Mouse (Mus musculus): ENCODE results near the gene Ubl3. TPM values are rescaled to one million over a fixed set of nuclear protein-coding genes. Genes with fewer than 3 reads are reported as not detected.

Gene Ubl3
- polyA plus RNA-seq, 1 experiment: 44.5 TPM

DNA sequence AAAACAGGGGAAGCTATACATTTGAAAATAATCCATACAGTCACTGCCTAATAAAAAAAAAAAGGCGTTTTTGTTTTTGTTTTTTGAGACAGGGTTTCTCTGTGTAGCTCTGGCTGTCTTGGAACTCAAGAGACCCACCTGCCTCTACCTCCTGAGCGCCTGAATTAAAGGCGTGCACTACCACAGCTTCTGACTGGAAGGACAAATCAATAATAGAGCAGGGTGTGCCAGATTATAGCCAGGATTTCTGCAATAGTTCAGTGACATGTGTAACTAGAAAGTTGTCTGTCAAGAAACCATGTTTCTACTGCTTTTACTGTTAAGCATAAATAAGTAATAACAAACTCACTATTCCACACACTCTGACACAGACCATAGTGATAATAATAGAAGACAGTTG, 30.2 kb downstream of the Ubl3 start:
- no peak for DNase-seq (ENCODE audit: low read depth)
- TF ChIP-seq POLR2A (IDR thresholded peaks at IDR 0.05; ENCODE audit: borderline replicate concordance, extremely low read depth, insufficient read depth, insufficient read length, poor library complexity, severe bottlenecking): no peak
- no peak for TF ChIP-seq CTCF (IDR thresholded peaks at IDR 0.05; ENCODE audit: borderline replicate concordance, extremely low read depth, insufficient read depth, insufficient read length)

DNA sequence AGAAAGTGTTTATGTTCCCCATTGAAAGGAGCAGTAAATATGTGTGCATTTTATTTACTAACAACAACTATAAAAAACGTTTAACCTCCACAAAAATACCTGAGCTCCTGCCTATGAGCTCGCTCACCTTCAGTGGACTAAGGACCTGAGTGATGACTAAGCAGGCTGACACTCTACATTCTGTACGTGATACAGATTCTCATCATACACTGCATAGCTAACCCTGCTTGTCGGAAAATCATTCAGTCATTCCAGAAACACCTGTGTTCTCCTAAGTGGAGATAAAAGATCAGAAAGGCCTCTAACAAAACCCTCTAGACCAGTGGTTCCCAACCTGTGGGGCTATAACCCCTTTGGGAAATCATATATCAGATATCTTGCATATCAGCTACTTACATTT, 35.1 kb downstream of the Ubl3 start:
- no peak for TF ChIP-seq CTCF (IDR thresholded peaks at IDR 0.05; ENCODE audit: borderline replicate concordance, extremely low read depth, insufficient read depth, insufficient read length)
- TF ChIP-seq POLR2A (IDR thresholded peaks at IDR 0.05; ENCODE audit: borderline replicate concordance, extremely low read depth, insufficient read depth, insufficient read length, poor library complexity, severe bottlenecking): no peak
- no peak for DNase-seq (ENCODE audit: low read depth)

DNA sequence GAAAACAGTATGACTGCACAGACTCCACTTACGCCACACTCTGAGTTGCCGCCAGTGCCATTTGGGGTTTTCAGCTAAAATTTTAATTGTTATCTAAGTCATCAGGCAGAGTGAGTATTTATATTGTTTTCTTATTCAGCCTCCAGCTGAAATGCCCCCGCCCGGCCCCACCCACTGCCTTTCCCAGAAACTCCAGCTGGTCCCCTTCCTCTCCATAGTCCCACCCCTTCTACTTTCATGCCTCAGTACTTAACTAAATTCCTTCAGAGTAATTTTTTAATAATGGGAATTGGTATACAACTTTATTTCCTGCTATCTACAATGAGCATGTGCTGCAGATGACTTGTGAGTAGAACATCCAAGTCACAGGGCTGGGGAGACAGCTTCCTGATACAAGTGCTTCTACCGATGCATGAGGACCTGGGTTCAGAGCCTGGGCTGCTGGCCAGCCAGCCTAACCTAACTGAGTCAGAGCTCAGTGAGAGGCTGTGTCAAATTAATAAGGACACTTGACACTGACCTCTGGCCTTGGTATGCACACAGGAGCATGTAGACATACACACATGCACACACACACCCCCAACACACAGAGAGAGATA, 40.4 kb downstream of the Ubl3 start:
- TF ChIP-seq POLR2A (IDR thresholded peaks at IDR 0.05; ENCODE audit: borderline replicate concordance, extremely low read depth, insufficient read depth, insufficient read length, poor library complexity, severe bottlenecking) (no peak), CTCF (IDR thresholded peaks at IDR 0.05; ENCODE audit: borderline replicate concordance, extremely low read depth, insufficient read depth, insufficient read length) (no peak)
- DNase-seq (ENCODE audit: low read depth): no peak

DNA sequence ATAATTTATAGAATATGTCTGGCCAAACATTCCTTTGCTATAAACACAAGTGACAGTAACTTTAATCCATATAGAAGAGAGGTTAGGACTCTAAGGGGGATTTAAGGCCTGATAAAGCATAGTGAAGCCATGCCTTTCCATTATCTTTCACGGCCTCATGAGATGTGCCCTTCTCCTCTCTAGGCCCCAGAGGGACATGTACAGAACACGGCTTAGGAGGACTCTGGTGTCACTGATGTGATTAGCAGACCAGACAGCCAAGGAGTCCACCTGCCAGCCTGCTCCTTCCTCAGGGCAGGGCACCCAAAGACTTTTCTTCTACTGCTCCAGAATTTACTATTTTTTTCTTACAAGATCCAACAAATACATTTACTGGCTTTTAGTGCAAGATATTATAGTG, 42.3 kb downstream of the Ubl3 start:
- DNase-seq (ENCODE audit: low read depth): no peak
- TF ChIP-seq CTCF (IDR thresholded peaks at IDR 0.05; ENCODE audit: borderline replicate concordance, extremely low read depth, insufficient read depth, insufficient read length): no peak
- TF ChIP-seq POLR2A (IDR thresholded peaks at IDR 0.05; ENCODE audit: borderline replicate concordance, extremely low read depth, insufficient read depth, insufficient read length, poor library complexity, severe bottlenecking): no peak

DNA sequence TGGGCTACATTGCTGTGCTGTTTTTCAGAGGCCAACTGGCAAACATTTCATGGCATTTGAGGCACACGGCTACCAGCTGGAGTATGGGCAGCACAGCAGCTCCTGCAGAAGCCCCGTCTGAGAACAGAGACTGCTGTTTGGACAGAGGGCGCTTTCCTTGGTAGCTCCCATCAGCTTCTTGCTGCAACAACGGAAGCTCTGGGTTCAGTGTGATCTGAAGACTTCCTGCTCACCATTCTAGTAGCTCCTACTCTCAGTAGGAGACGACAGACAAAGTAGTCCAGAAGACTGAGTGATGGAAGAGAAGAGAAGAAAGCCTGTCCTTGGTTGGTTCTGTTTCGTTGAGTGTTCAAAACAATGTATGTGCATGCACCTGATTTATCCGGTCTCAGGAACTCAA, 42.9 kb downstream of the Ubl3 start:
- DNase-seq (ENCODE audit: low read depth): no peak
- no peak for TF ChIP-seq CTCF (IDR thresholded peaks at IDR 0.05; ENCODE audit: borderline replicate concordance, extremely low read depth, insufficient read depth, insufficient read length)

DNA sequence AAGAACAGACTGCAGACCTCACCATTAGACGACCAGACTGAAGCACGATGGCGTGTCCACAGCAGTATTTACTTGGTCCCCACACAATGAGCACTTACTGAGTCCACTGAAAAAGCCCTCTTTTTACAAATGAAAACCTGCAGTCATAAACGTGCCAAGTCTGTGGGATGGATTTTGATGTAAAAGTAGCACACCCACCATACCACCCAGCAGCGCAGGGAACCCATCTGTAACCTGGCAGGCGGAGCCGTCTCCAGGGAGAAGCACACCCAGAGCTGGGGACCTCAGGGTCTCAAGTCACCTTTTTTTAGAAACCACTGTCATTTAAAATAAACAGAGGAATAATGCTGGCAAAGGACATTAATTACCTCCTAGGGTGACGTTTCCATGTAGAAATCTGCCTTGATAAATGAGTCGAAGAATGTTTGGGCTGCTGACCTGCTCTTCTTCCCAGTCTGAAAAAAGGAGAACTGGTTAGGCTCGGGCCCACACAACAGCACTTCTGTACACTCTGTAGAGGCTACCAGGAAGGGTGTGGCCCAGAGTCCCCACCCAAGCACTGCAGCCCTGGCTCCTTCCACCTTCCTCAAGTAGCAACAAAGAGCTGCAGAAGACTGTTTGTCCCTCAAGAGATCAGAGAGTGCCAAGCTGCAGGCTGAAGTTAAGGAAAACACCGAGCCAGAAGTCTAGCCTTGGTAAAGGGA, 43.5 kb downstream of the Ubl3 start:
- no peak for TF ChIP-seq CTCF (IDR thresholded peaks at IDR 0.05; ENCODE audit: borderline replicate concordance, extremely low read depth, insufficient read depth, insufficient read length)
- no peak for TF ChIP-seq POLR2A (IDR thresholded peaks at IDR 0.05; ENCODE audit: borderline replicate concordance, extremely low read depth, insufficient read depth, insufficient read length, poor library complexity, severe bottlenecking)

DNA sequence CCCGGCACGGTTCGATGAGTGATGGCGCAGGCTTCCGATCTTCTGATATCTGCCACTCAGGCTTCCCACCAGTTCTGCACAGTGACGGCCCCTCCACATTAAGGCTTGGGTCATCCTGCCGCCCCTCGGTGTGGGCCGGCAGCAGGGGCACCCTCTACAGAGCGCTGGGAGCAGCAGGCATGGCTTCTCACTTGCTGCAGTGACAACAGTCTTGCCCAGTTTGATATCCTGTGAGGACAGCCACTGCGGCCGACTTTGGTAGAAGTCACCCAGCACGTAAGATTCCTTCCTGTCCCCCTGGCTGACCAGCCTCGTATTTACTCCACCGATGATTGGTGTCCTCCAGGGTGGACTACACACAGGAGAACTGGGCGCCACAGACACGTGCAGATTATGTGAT, 47.2 kb downstream of the Ubl3 start:
- no peak for TF ChIP-seq CTCF (IDR thresholded peaks at IDR 0.05; ENCODE audit: borderline replicate concordance, extremely low read depth, insufficient read depth, insufficient read length)
- TF ChIP-seq POLR2A (IDR thresholded peaks at IDR 0.05; ENCODE audit: borderline replicate concordance, extremely low read depth, insufficient read depth, insufficient read length, poor library complexity, severe bottlenecking): no peak
- DNase-seq (ENCODE audit: low read depth): no peak

More for the DNA sequence above, 43.5 kb downstream of the Ubl3 start:
- DNase-seq (ENCODE audit: low read depth): no peak

DNA sequence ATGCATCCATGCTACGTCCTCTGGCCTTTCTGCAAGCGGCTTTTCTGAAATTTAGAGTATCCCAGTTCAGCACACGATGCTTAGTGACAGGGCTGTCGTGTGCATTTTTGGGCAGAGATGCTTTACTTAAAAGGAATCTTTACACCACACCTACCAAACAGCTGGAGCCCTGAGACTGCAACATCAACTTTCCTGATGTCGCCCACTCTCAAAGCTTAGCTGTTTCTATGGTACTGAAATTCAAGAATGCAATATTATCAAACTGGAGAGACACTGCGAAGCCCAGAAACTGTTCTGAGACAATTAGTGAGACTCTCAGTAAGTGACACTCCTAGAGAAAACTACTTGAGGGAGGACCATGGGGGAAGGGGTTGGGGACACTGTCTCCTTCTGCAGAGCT, 50.4 kb downstream of the Ubl3 start:
- TF ChIP-seq POLR2A (IDR thresholded peaks at IDR 0.05; ENCODE audit: borderline replicate concordance, extremely low read depth, insufficient read depth, insufficient read length, poor library complexity, severe bottlenecking): no peak
- TF ChIP-seq CTCF (IDR thresholded peaks at IDR 0.05; ENCODE audit: borderline replicate concordance, extremely low read depth, insufficient read depth, insufficient read length): no peak
- no peak for DNase-seq (ENCODE audit: low read depth)

DNA sequence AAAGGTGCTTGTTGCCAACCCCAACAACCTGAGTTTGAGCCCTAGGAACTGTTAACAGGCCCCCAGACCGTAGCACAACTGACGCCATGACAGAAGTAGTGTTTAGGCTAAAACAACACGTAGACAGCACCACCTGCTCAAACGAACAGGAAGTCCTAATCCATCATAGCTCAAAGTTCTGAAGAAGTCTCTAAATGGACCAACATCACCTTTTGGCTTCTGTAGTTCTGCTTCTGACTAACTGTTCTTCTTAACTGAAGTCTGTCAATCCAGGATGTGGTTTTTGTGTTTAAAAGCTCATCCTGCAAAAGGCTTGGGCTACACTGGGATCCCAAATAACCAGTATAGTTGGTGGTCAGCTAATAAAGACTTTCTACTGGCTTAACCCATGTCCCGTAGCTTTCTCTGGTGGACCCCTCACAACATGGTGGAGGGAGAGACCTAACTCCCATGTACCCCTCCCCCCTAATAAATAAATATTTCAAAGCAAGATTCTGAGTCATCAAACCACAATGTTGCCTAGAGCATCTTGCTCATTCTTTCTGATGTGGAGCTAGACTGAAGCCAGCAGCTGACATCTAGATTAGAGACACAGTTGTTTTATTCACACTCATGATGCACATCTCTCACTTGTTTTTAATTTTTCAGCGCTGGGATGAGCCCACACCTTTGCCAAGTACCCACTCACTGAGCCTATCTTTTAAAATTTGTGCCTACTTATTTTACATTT, 51.2 kb downstream of the Ubl3 start:
- TF ChIP-seq CTCF (IDR thresholded peaks at IDR 0.05; ENCODE audit: borderline replicate concordance, extremely low read depth, insufficient read depth, insufficient read length): no peak
- TF ChIP-seq POLR2A (IDR thresholded peaks at IDR 0.05; ENCODE audit: borderline replicate concordance, extremely low read depth, insufficient read depth, insufficient read length, poor library complexity, severe bottlenecking): no peak
- no peak for DNase-seq (ENCODE audit: low read depth)

DNA sequence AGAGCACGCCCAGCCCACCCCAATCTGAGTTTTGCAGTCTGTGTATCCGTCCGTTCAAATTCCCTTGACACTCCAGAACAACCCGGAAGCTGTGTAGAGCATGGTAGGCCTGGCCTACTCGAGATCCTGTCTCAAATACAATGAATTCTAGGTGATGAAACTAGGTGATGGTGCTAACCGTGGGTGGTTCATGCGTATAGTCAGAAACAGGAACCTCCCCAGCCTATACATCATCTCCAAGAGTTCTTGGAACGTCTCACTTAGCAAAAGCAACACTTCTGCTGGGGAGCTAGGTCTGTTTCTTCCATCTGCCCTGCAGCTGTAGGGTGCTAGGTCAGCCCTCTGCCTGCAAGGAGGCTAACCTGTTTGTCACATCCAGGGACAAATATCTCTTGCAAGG, 52.1 kb downstream of the Ubl3 start:
- TF ChIP-seq POLR2A (IDR thresholded peaks at IDR 0.05; ENCODE audit: borderline replicate concordance, extremely low read depth, insufficient read depth, insufficient read length, poor library complexity, severe bottlenecking) (no peak), CTCF (IDR thresholded peaks at IDR 0.05; ENCODE audit: borderline replicate concordance, extremely low read depth, insufficient read depth, insufficient read length) (no peak)
- no peak for DNase-seq (ENCODE audit: low read depth)

DNA sequence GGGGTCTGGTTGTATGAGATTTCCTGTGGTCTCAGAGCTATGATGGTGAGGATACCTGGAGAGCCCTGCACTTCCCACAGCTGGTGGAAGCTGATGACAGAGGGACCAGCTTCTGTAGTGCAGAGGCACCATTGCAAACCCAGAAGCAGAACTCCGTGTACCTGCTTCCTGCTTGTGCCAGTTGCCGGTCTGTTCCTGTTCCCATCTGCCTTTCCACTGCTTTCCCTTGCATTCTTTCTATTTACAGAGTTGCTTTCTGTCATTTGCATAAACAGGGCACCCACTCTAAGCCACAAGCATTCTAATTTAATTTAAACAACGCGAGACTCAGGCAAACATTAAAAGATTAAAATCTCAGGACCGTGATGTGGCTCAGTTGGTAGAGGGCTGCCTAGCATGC, 53.0 kb downstream of the Ubl3 start:
- TF ChIP-seq CTCF (IDR thresholded peaks at IDR 0.05; ENCODE audit: borderline replicate concordance, extremely low read depth, insufficient read depth, insufficient read length) (no peak), POLR2A (IDR thresholded peaks at IDR 0.05; ENCODE audit: borderline replicate concordance, extremely low read depth, insufficient read depth, insufficient read length, poor library complexity, severe bottlenecking) (no peak)
- DNase-seq (ENCODE audit: low read depth): no peak

DNA sequence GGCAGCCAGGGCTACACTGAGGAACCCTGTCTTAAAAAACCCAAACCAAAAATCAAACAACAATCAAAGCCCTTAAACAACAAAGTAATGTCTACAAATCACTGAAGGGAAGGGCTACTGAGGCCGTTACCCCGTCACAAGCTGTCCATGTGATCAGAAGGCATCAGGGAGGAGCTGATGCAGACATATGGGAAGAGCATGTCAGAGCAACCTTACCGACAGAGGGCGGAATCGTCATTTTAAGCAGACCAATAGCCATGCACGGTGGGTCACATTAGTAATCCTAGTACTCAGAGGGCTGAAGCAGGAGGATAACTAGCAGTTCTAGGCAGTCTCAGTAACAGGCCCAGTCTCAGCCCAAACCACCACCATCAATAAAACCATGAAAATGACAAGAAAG, 56.6 kb downstream of the Ubl3 start:
- DNase-seq (ENCODE audit: low read depth): no peak
- TF ChIP-seq POLR2A (IDR thresholded peaks at IDR 0.05; ENCODE audit: borderline replicate concordance, extremely low read depth, insufficient read depth, insufficient read length, poor library complexity, severe bottlenecking) (no peak), CTCF (IDR thresholded peaks at IDR 0.05; ENCODE audit: borderline replicate concordance, extremely low read depth, insufficient read depth, insufficient read length) (no peak)
